Mouse (Mus musculus) lung, adult 18-20 months (tissue): ENCODE data around the gene Sema3c.

Source experiments
- DNase-seq, 2 experiments: peaks; one replicate each; pipeline ENCODE4 v3.0.0; 2022; ENCODE audit warnings: mixed read lengths in 2 of 2

The Sema3c gene

DNA sequence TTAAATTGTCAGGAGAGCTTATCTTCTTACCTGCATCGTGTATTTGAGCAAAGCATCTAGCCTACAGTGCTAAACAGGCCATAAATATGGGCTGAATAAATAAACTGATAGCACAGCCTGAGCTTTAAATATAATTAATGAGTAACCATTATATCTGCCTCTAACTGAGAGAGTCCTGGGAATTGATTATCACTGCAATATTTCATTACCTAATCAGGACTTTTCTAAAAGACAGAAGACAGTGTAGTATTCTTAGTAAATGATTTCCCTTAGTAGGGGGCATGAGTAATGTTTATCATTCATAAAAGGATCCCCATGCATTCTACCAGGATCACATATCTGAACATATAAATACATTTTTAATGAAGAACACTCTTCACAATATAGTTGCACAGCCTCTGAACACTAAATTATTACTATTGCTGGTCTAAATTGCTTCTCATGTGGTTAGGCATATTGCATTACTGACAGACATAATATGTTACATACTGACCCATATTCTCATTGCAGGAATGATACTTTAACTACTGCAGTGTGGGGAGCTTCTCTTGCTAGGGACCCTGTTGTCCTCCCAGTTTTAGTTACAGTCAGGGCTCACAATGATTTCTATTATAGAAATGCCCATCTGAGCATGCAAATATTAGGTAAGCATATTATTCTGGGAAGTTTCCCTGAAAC lies 74.9 kb downstream of the Sema3c start:
- DNase-seq: no peak

DNA sequence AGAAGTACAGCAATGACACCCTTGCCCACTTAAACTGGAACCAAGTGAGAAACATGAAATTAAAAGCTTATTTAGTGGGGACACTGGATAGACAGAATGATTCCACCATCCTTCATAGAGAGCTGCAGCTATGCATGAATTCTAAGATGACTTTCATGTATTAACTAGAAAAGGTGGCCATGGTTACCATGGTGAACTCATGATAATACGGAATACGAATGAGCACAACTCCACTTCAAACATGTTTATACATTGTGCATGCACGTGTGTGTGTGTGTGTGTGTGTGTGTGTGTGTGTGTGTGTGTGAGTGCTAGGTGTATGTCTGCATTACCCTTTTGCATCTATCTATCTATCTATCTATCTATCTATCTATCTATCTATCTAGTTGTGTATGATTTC lies 87.1 kb downstream of the Sema3c start:
- DNase-seq: no peak

DNA sequence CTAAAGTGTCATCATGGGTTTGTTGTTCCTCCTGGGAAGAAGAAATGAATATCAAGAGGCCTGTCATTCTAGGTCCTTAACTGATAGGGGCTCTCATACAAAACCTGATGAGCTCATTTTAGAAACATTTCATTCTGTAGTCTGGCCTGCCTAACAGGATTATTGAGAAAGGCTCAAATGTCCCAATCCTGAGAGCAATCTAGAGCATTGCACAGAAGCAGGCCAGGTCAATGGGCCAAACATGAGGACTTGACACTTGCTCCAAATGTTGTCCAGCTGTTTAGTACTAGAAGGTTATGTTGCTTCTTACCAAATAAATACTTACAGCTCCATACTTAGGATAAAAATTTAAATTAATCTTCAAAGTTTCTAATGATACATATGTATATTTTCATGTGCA lies 97.3 kb downstream of the Sema3c start:
- DNase-seq: peak in 1 of 2 experiments; percentile 13

DNA sequence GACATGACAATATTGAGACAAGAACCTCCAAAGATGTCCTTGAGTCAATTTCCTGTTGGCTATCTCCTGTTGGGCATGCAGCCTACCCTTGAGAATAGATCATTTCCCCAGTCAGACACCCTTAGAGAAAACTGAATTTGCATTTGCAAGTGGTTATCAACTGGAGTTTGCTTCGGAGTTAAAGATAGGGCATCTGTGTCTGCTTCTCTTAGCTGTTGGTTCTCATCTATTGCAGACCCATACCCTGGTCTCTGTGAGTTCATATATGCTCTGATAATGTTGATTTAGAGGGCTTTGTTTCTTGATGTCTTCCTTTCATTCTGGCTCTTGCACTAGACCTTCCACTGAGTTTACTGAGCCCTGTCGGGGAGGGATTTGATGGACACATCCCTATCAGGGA lies 106.8 kb downstream of the Sema3c start:
- no peak for DNase-seq

DNA sequence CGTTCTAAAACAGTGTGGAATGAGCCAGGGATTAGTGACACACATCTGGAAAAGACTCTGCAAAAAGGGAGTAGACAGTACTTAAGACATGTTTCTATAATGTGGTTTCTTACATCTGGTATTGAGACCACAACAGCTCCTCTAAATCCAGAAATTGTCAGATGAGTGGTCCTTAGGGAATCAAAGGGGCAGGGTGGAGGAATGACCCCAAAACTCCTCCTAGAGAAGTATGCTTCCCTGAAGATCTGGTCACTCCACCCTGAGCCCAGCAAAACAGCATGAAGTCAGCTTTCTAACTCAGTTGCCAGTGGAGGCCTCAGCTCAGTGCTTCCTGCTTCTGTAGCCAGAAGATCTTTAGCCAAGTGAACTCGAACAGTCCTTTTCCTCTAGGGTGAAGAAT lies 115.0 kb downstream of the Sema3c start:
- DNase-seq: peak; percentile 5 to 16

DNA sequence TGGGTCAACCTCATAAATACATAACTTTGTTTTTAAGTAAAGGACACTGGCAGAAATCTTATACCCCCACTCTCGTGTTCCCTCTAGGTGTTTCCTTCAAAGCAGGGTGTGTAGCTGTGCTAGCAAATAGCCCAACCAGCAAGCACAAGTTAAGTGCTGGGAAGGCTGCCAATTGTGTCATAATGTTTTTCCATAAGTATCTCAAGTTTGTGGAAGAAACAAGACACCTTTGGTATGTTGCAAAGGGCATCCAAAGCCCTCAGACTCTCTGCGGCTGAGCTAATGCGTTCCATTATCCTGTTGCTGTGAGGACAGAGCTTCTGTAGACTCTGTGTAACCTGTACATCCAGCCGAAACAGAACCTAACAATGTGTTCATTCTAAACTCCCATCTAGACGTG lies 115.5 kb downstream of the Sema3c start:
- DNase-seq: peak; percentile 33 to 79

DNA sequence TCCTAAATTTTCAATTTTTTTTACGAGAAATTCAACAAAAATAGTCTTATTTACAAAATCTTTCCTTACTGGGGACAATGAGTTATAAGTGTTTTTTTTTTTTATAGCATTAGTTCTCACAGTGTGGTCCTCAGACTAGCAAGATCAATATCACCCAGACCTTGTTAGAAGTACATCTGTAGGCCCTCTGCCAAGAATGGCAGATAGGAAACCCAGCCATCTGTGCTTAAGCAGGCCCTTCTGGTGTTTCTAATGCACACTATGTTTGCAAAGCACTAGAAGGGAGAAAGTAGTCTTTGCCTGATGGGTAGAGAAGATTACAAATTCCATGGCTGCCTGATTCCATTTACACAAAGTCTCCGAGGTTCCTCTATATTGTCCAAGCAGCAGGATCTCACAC lies 121.3 kb downstream of the Sema3c start:
- DNase-seq: no peak

DNA sequence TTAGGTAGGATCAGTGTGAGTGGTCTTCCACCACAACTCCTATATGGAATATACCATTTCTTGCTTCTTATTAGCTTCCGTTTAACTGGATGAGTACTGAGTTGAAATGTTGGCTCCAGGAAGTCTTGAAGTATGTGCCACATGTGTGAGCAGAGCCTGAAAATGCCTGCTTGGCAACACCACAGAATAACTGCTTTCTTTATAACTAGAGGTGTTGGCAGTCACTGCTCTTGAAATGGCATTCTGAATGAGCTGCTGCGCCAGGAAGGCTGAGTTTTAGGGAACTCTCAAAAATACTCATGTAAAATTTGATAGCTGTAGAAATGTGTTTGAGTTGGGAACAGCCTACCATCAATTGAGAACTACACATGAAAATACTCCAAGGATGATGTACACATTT lies 124.8 kb downstream of the Sema3c start:
- DNase-seq: no peak

DNA sequence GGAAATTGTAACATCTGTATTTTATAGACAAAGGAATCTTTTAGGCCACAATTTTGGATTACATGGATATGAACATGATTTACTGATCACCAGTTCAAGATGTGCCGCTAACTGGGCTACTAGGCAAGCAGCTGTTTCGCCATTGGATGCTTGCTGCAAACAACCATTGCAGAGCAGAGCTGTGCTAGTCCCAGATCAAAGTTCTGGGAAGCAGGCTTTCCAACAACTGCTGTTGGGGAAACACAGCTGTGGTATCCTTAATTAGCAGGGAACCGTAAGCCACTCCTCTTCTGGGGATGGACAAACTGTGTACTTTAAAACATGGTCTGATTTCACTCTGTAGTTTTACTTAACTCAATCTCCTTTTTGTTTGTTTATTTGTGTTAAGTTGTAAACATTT lies 130.1 kb downstream of the Sema3c start:
- no peak for DNase-seq

DNA sequence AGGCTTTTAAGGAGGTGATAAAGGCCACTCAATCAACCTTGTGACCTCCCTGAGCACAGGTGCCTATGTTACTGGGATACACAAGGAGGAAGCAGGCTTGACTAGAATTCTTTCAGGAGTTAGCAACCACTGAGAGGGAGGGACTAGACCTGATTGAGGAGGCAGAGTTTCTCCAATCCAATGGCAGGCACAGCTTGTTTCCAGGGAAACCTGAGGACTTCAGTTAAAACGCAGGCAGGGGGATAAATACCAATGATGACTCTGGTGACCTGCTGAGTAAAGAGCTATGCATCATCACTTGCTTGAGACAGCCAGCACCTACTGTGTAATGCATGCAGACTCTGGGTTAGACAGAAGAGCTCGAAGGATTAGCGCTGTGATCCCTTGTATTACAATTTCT lies 133.0 kb downstream of the Sema3c start:
- DNase-seq: no peak

DNA sequence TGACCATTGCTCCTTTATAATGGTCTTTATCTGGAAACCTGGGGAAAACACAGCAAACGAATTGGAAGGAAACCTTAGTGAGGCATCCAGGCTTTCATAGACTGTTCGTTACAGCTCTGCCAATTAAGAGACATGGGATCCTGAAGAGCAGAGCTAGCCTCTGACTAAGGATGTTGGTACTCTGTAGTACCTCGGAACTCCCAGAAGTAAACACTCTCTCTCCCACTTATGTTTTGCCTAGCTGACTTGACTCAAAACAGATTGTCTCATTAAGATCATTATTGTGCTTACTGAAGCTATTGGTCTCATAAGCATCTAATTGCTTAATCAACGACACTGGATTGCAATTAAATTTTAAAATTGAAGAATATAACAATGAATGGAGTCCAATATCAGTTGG lies 138.3 kb downstream of the Sema3c start:
- no peak for DNase-seq

DNA sequence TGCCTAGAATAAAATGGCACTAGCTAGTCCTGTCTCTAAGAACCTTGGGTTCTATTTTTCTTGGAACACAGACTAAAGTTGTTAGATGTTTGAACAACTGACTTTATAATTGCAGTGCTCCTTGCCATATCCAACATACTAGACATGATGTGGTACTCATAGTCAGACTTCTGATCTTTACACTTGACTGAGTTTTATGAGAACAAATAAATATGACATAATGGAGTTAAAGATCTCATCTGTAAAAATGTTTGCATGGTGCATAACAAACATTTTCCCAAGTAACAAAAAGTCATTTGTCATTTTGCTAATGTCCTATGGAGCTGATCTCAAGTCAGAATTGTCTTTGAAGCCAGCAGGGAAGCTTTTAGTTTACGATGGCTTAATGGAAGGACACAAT lies 141.1 kb downstream of the Sema3c start:
- no peak for DNase-seq

DNA sequence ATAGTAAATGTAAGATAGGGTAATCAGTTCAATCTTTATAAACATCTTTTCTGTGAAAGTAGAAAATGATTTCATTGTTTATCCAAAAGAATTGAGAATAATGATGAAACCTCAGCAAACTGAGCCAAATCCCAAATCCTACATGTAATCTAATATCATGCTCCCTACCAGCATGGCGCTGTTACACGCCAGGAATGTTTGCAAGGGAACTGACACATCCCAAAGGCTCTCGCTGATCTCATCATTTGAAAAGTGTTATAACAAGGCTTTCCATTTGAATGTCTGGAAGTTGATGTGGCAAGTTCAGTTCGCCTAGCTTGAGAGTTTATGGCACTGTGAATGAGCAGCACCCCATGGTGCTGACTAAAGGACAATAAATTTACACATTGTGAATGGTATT lies 145.9 kb downstream of the Sema3c start:
- DNase-seq: peak in 1 of 2 experiments; percentile 2

DNA sequence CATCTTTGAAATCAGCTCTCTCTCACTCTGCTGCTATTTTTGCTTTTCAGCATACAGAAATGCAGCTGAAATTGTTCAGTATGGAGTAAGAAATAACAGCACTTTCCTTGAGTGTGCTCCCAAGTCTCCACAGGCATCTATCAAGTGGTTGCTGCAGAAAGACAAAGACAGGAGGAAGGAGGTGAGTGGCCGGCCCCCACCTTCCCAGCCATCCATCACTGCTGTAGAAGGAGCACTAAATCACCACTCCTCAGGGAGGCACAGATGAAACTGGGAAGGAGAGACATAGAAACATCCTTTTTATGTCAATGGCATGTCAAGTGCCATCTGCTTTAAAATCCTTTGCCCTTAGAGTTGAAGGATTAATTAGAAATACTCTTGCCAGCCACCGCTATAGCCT lies 149.9 kb downstream of the Sema3c start:
- DNase-seq: no peak

DNA sequence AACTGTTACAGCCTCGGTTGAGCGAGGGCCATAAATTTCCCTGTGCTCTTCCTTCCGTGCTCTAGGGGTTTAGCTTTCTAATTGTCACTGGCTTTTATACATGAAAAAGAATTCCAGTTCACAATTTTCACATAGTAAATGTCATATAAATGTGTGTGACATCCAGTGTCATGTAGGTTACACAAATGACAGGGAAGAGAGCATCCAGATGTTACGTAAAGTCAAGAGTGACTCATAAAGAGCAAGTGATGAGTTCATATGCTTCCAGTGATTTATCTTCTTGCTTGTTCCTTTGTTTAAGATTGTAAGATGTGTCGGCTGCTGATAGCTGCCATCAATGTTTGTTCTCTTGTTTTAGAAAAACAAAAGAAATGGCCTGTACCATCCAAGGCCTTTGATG lies 154.0 kb downstream of the Sema3c start:
- DNase-seq: no peak

DNA sequence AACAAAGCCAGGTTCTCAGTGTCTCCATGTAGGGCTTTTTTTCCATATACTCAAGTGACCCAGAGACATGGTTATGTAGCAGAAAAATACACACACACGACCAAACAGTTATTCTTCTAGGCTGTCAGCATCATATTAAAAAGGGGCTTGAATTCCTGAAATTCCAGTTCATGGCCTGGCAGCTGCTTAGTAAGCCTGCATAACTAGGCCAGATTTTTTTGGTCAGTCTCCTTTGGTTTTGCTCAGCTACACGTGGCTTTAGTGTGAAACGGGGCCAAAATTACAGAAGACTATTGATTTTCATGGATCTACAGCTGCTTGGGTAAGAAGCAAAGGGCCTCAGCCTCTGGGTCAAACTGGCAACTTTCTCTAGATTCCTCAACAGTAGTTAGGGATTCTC lies 165.7 kb downstream of the Sema3c start:
- no peak for DNase-seq

DNA sequence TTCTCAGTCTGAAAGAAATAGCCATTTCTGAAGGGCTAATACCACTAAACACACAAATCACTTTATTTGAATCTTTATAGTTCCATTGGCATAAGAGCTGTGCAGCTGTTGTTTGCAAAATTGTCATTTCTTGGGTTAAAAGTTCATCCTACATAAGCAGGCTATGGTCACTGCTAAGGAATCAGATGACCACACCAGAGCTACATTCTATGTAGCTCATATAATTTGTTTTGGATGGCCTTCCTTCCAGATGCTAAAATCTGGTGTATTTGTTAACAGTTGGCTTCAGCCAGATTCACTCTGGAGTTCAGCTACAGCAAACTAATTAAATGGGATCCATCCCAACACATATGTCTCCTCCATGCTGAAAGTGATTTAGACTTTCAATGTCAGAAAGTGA lies 172.4 kb downstream of the Sema3c start:
- no peak for DNase-seq

DNA sequence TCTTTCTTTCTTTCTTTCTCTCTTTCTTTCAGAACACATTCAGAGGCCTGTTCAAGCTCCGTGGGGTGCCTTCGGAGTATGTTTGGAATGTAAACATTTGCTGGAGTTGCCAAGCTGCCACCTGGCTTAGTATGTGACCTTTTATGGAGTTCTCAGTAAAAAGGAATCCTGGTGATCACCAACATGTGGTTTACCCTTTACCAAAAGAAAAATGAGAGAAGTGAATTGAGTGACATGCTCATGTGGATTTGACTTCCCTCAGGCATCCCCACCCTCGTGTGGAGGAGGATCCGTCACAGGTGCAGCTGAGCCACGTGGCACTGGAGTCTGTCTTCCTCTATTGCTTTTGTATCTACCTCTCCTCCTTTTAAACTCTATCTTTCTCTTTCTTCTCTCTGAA lies 173.1 kb downstream of the Sema3c start:
- DNase-seq: peak in 1 of 2 experiments; percentile 7

DNA sequence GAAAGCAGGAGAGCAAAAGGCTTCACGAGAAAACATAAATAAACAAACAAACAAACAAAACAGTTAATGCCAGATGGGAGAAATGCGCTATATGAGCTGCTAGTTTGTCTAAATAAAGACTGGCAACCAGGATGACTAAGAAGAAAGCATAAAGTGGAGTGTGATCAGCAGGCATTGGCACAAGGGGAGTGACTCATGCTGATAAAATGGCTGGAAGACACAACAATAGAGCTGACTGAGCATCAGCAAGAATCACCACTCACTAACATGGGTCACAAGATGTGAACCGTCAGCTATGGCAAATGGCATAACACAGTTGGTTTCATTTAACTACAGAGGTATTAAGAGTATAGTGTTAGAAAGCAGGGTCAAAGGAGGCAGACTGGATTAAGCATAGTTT lies 174.2 kb downstream of the Sema3c start:
- DNase-seq: no peak

DNA sequence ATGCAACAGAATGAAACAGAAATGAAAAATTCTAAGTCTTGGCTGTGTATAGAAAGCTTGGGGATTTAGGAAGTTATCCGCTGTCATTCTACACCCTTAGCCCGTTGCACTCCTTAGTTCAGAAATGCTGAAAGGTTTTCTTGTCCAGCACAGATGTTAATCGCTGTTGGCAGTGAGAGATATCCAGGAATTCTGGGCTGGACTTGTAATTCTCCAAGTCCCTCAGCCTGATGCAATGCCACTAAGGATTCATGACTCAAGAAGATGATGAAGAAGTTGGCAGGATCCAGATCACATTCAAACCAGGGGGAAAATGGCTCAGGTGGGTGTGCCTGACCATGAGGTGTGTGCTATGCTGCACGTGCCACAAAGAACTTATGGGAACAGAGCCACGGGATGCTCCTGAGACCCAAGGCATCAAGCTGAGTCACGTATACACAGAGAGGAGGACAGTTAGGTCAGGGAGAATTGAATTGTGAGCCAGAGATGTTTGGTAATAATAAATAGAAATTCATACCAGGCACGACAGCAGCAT lies 179.5 kb downstream of the Sema3c start:
- DNase-seq: no peak

DNA sequence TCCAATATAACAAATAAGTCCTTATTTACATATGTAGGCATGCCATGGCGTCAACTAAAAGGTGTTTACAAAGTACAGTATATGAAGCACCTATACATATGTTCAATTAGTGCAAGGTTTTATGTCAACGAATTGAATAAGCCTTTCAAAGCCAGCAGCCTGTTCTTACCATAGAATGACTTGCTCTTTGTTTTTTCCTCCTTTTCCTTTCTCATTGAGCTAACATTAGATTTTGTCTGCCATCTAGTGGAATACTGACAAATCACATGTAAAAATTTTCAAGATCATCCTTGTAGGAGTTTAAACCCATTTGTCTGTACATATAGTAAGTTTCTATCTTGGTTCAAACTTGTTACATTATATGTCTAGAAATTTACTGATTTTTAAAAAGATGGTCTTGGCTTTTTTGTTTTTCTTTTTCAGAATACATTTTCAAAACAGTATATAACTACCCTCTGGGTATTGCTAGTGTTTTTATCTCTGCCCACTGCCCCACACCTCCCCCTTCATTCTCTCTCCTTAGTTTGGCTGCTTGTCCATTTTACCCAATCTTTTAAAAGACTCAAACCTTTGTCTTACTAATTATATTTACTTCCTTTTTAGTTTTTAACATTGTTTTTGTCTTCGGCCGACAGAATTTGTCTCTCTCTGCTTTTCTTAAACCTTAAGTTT lies 192.1 kb downstream of the Sema3c start:
- no peak for DNase-seq

DNA sequence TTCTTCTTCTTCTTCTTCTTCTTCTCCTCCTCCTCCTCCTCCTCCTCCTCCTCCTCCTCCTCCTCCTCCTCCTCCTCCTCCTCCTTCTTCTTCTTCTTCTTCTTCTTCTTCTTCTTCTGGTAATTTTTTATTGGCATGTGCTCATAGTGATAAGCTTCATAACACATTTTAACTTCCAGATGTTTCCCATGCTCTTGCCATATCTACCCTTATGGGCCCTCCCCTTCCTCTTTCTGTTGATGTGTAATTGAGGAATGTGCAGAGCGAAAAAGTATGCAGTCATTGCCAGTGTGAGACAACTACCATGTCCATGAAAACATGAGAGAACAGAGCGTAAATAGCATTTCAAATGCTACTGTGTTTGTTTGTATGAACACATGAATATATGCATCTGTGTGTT lies 196.2 kb downstream of the Sema3c start:
- DNase-seq: no peak

DNA sequence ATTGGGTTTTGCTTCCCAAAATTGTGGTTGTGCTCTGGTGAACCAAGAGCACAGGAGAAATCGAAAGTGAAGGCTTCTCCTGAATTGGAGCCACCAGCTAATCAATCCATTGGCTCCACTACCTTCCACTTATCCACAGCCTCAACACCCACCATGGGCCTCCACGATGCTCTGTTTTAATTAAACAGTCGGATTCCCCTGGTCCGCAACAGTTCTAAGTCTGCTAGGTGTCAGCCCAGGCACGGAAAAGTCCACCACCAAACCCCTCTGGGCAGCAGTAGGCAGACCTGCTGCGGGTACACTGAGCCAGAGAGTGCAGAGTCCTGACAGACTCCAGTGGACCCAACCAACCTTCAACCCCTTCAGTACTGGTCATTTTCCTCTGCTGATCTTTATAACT lies 202.5 kb downstream of the Sema3c start:
- DNase-seq: no peak
